Mouse (Mus musculus): ENCODE measurements at regions not wholly inside any gene's neighbourhood (a gene's known extent, or its start where the extent isn't known, plus 50 kb on each side); places are given as distances from the start of the nearest gene placed in this dataset.

- DNase-seq (ENCODE audit: low spot score in 2 of 2) = no peak
Measured at GRCm38 (mm10) chr2:116808113-116808512, 70.4 kb upstream of the Tmco5 start.

- no peak for DNase-seq (ENCODE audit: low spot score in 2 of 2)
Measured at GRCm38 (mm10) chr2:116808554-116808953, 69.9 kb upstream of the Tmco5 start.

GRCm38 (mm10) chr2:116810116-116810515 lies 68.4 kb upstream of the Tmco5 start:
- DNase-seq (ENCODE audit: low spot score in 2 of 2) = no peak

GRCm38 (mm10) chr2:116812869-116813558 lies 65.5 kb upstream of the Tmco5 start:
- DNase-seq (ENCODE audit: low spot score in 2 of 2) = no peak

GRCm38 (mm10) chr2:116813559-116813895 lies 65.0 kb upstream of the Tmco5 start:
- DNase-seq (ENCODE audit: low spot score in 2 of 2) = no peak

GRCm38 (mm10) chr2:116817134-116817533 lies 61.4 kb upstream of the Tmco5 start:
- DNase-seq (ENCODE audit: low spot score in 2 of 2) = no peak

DNA sequence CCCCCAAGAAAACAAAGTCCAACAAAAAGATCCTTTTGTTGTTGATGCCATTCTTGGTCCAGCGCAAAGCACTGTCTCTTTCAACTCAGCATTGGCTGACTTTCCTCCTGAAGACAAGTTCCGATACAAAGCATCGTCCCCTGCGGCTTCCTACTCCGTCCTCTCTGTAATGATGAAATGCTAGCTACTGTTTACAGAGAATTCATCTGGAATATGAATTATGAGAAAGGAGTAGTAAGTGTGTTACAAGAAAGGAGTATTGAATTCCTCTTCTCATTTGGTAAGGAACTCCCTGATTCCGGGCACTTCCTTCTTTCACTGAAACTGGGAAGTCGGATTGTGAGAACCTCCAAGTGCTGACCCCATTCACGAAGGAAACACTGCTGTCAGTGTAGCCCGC lies 60.9 kb upstream of the Tmco5 start:
- DNase-seq (ENCODE audit: low spot score in 2 of 2) = no peak

DNA sequence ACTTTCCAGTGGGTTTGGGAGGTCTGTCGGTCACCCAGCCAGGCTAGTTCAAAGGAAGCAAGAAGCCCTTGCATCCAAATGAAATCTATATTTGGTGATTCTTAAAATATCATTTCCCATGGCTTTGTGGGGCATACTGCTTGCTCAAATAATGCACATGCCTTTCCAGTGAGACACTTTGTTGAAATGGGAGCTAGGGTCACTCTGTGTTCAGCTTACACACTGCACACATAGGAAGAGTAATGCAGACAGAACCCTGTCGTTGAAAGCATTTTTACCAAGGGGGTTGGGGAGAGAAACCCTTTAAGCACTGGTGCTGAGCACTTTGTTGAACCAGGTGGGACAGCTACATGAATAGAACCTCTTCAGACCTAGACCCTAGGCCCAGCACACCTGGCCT lies 59.9 kb upstream of the Tmco5 start:
- DNase-seq (ENCODE audit: low spot score in 2 of 2) = no peak

- no peak for DNase-seq (ENCODE audit: low spot score in 2 of 2)
Measured at GRCm38 (mm10) chr2:116819016-116819687, 59.3 kb upstream of the Tmco5 start.

- DNase-seq (ENCODE audit: low spot score in 2 of 2) = peak in 1 of 2 experiments; percentile 34
Measured at GRCm38 (mm10) chr2:116820831-116821745, 57.4 kb upstream of the Tmco5 start.

Data from layer of hippocampus, adult 18-20 months (tissue).